In the genomic region with DNA sequence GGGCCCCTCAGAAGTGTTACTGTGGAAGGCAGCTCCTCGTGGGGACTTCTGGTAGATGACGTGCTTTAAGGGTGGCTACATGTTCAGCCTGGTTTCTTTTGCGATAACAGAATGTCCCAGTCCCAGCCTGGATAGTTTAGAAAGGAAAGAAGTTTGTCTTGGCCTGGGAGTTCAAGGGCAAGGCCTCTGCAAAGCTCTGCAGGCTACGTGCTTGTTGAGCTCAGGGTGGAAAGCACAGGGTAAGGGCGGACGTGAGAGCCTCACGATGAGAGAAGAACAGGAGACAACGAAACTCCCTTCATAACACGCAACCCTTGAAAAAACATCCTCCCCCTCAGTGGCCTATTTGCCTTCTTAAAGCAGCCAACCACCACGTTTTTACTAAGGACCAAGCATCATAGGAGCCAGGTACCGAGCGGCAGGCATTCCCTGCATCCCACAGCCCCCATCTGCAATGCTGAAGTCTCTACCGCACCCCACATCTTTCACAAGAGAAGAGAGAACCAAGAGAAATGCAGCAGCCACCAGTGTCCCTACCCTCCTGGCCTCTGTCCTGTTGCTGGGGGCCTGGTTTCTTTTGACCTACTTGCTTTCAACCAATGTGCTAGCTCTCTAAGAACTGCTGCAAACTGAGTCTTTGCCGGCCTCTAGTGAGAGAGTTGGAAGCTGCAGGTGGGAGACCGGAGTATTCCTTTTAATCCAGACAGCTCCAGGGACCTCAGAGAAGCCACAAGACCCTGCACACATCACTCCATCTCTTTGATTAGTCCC, we compare ENCODE assay signal across 8 mouse cellular contexts. TPM values are rescaled to one million over a fixed set of nuclear protein-coding genes. Genes with fewer than 3 reads are reported as not detected.
A peak's percentile ranks its signal among the peaks of the same experiment; 100 is the strongest.
DNase-seq lines count a peak whose midpoint lies in the region; ATAC-seq and TF ChIP-seq lines count a peak whose summit lies in the region.
"Had no signal": no experiment of that assay in that cellular context is flagged by ENCODE, and none has a peak within 500 bp of the region (broad histone marks: within the 10 kb centered on the region; RNA-seq: fewer than 3 reads in every experiment).

No protein-coding gene starts in this region.

- H3K4me3 ChIP-seq in ES-E14 (ENCODE audit: insufficient read depth in 1 of 2, low read depth in 1 of 2, low read length in 2 of 2, poor library complexity in 1 of 2, severe bottlenecking in 1 of 2), result no peak overlapping the region
- H3K4me3 ChIP-seq in hindbrain, postnatal 0 days (ENCODE audit: low read length), result no peak overlapping the region
- H3K4me3 ChIP-seq: liver, embryonic 15.5 days had no signal

- in situ Hi-C loops in ES-E14 (cut with MboI; ENCODE audit: low sequenced_read_pairs in 2 of 2, unreplicated experiment in 2 of 2), result no loop called here

- H3K27ac ChIP-seq in ES-E14 (ENCODE audit: insufficient read depth, low read depth, low read length, poor library complexity, severe bottlenecking), result no peak overlapping the region
- peak overlapping the region; percentile 17; the same call in 1 of the 2 replicates for H3K27ac ChIP-seq in hindbrain, postnatal 0 days
- H3K27ac ChIP-seq: liver, embryonic 15.5 days had no signal

- peak; percentile 89 for ATAC-seq in hindbrain, postnatal 0 days

- H3K4me1 ChIP-seq in ES-E14 (ENCODE audit: control insufficient read depth in 2 of 2, insufficient read depth in 2 of 2, low read length in 2 of 2, poor library complexity in 1 of 2), result peaks cover 0 to 9% of the 10 kb centered on the region in 2 experiments; a peak in 2 of 4 replicates
- H3K4me1 ChIP-seq in hindbrain, postnatal 0 days (ENCODE audit: insufficient read depth, low read length), result 0 out of 2 replicates have a peak, but pooled peaks cover 4% of the 10 kb centered on the region
- H3K4me1 ChIP-seq: liver, embryonic 15.5 days had no signal

- no peak for DNase-seq in ES-E14 (ENCODE audit: low read depth, low spot score)
- peak; percentile 73 for DNase-seq in adrenal gland, postnatal 10 days
- peak; percentile 33 for DNase-seq in forelimb bud, embryonic 11.5 days (ENCODE audit: low read depth, low spot score)
- peak; percentile 82 for DNase-seq in hindbrain, postnatal 0 days (ENCODE audit: low spot score)
- DNase-seq in left cerebral cortex, postnatal 25 days (ENCODE audit: low spot score in 2 of 2), result peak; percentile 20 to 64
- peak; percentile 55 for DNase-seq in retina, postnatal 7 days (ENCODE audit: low read depth, low spot score)
- no peak for DNase-seq in spleen, adult 12 weeks (ENCODE audit: low spot score)

- no peaks in the 10 kb centered on the region for H3K9me3 ChIP-seq in ES-E14 (ENCODE audit: control insufficient read depth, insufficient read depth, low read depth, low read length)
- no peaks in the 10 kb centered on the region for H3K9me3 ChIP-seq in hindbrain, postnatal 0 days (ENCODE audit: low read length)
- H3K9me3 ChIP-seq: liver, embryonic 15.5 days had no signal

- 65% methylated on average over 15 of the region's 15 CpGs for WGBS in hindbrain, postnatal 0 days

- H3K9ac ChIP-seq in ES-E14 (ENCODE audit: insufficient read depth, low read depth, low read length, poor library complexity, severe bottlenecking), result peak overlapping the region; percentile 43; the same call in 1 of the 2 replicates
- H3K9ac ChIP-seq in hindbrain, postnatal 0 days (replicated peaks; ENCODE audit: low read length), result no peak overlapping the region
- H3K9ac ChIP-seq: liver, embryonic 15.5 days had no signal

- no peaks in the 10 kb centered on the region for H3K27me3 ChIP-seq in hindbrain, postnatal 0 days (ENCODE audit: insufficient read depth, low read length)
- H3K27me3 ChIP-seq: liver, embryonic 15.5 days had no signal

- no peaks in the 10 kb centered on the region for H3K36me3 ChIP-seq in ES-E14 (ENCODE audit: control insufficient read depth, insufficient read depth, low read length, poor library complexity, severe bottlenecking)
- no peaks in the 10 kb centered on the region for H3K36me3 ChIP-seq in hindbrain, postnatal 0 days (ENCODE audit: insufficient read depth, low read length)
- H3K36me3 ChIP-seq: liver, embryonic 15.5 days had no signal

- no peak overlapping the region for H3K4me2 ChIP-seq in hindbrain, postnatal 0 days (ENCODE audit: low read depth, low read length)
- H3K4me2 ChIP-seq: liver, embryonic 15.5 days had no signal

- intact Hi-C loops in left cerebral cortex, postnatal 25 days (cut with DNase I), result loop anchor here (1.0 kb wide), 1 partner anchor 46 kb away; no protein-coding TSS in a partner anchor

- peak; percentile 78 for TF ChIP-seq CTCF in hindbrain, postnatal 0 days (IDR thresholded peaks at IDR 0.05; ENCODE audit: low read depth)

TF ChIP-seq in ES-E14, 5 proteins besides CTCF, POLR2A, EP300 and RAD21:
- no peak for TF ChIP-seq MAFK (IDR thresholded peaks at IDR 0.05; ENCODE audit: insufficient read depth, low read depth, low read length)
- TF ChIP-seq ZNF384 (IDR thresholded peaks at IDR 0.05; ENCODE audit: low read depth, low read length), result no peak
- TF ChIP-seq CHD2 (IDR thresholded peaks at IDR 0.05; ENCODE audit: low read depth, low read length), result no peak
- 0 out of 2 replicates have a peak, but pooled peaks have one; percentile 44 for TF ChIP-seq ZC3H11A (IDR thresholded peaks at IDR 0.05; ENCODE audit: borderline replicate concordance, low read depth, low read length)
- no peak for TF ChIP-seq HCFC1 (IDR thresholded peaks at IDR 0.05; ENCODE audit: borderline replicate concordance, insufficient read depth, low read length)

RNA-seq across cellular contexts. Expression of gene Efhd1, which starts 28.4 kb away (rescaled TPM):
- total RNA-seq in ES-E14 (2012; rRNA removed), result 1.3 and 1.8 TPM in 2 replicates
- 100 to 1,000 TPM; 121 to 185 TPM for total RNA-seq in adrenal gland, postnatal 10 days (2021)
- 12.4 and 13.0 TPM in 2 replicates for total RNA-seq in hindbrain, postnatal 0 days (2014; rRNA removed)
- polyA plus RNA-seq in hindbrain, postnatal 0 days (2015; fragmentation: Nextera tagmentation; extraction: Ambion mirVana), result 6.4 and 7.8 TPM in 2 replicates
- 10 to 100 TPM; 11.6 to 12.1 TPM for total RNA-seq in left cerebral cortex, postnatal 25 days (2021)

RNA-seq across cellular contexts. Expression of gene Gigyf2, which starts 34.2 kb away (rescaled TPM):
- 58.7 and 69.2 TPM in 2 replicates for total RNA-seq in ES-E14 (2012; rRNA removed)
- 10 to 100 TPM; 57.5 to 70.6 TPM for total RNA-seq in adrenal gland, postnatal 10 days (2021)
- 56.8 and 58.1 TPM in 2 replicates for total RNA-seq in hindbrain, postnatal 0 days (2014; rRNA removed)
- polyA plus RNA-seq in hindbrain, postnatal 0 days (2015; fragmentation: Nextera tagmentation; extraction: Ambion mirVana), result 51.3 and 51.9 TPM in 2 replicates
- total RNA-seq in left cerebral cortex, postnatal 25 days (2021), result 100 to 1,000 TPM; 107 to 108 TPM

Comparison
In these comparisons a context has a peak if more than half of its experiments do, and no peak if none do; other contexts are left out.
1. DNase-seq: peak in adrenal gland, postnatal 10 days (single experiment), forelimb bud, embryonic 11.5 days (single experiment), hindbrain, postnatal 0 days (single experiment), left cerebral cortex, postnatal 25 days (2 of 2) and retina, postnatal 7 days (single experiment); none in ES-E14 (single experiment) and spleen, adult 12 weeks (single experiment).